Mouse (Mus musculus): ENCODE data around the gene Gpat3.

GRCm38 (mm10) chr5:100886331-100886988, 40.9 kb downstream of the Gpat3 start:
- TF ChIP-seq CTCF (IDR thresholded peaks at IDR 0.05; ENCODE audit: low read depth) (no peak), EP300 (optimal IDR thresholded peaks at IDR 0.05) (no peak)

Data from stomach, postnatal 0 days (tissue).